Mouse (Mus musculus) neural tube, embryonic 15.5 days (tissue): ENCODE results near the gene Sh3d21. TPM values are rescaled to one million over a fixed set of nuclear protein-coding genes. Genes with fewer than 3 reads are reported as not detected.

ENCODE experiments used
- ATAC-seq: fragments of 200-750 bp; cut with Nextera tagmentation; 2 replicates; pipeline ENCODE4 v1.8.0; 2017; ENCODE audit warnings: mild to moderate bottlenecking, moderate TSS enrichment, moderate library complexity; ENCODE audit not compliant: low FRiP score
- H3K27ac ChIP-seq: fragments of 300-500 bp; sonication (generic); replicated peaks from 2 replicates; pipeline ENCODE4 v1.5.1; 2015; ENCODE audit warnings: mild to moderate bottlenecking, inconsistent platforms
- H3K27me3 ChIP-seq: fragments of 300-500 bp; sonication (generic); replicated peaks from 2 replicates; pipeline ENCODE4 v1.6.1; 2015; ENCODE audit warnings: inconsistent platforms
- H3K36me3 ChIP-seq: fragments of 300-500 bp; sonication (generic); 2 replicates; pipeline ENCODE4 v1.6.1; 2015; ENCODE audit warnings: inconsistent platforms
- H3K4me1 ChIP-seq: fragments of 300-500 bp; sonication (generic); 2 replicates; pipeline ENCODE4 v1.6.1; 2015; ENCODE audit warnings: inconsistent platforms
- H3K4me2 ChIP-seq: fragments of 300-500 bp; sonication (generic); 2 replicates; pipeline ENCODE4 v1.6.1; 2015; ENCODE audit warnings: inconsistent platforms, mild to moderate bottlenecking, moderate library complexity
- H3K4me3 ChIP-seq: fragments of 300-500 bp; sonication (generic); replicated peaks from 2 replicates; pipeline ENCODE4 v1.5.1; 2015; ENCODE audit warnings: mild to moderate bottlenecking, inconsistent platforms
- H3K9ac ChIP-seq: fragments of 300-500 bp; sonication (generic); replicated peaks from 2 replicates; pipeline ENCODE4 v1.6.1; 2015; ENCODE audit warnings: mild to moderate bottlenecking, inconsistent platforms
- H3K9me3 ChIP-seq: fragments of 300-500 bp; sonication (generic); replicated peaks from 2 replicates; pipeline ENCODE4 v1.6.1; 2016; ENCODE audit warnings: inconsistent platforms
- WGBS: fragments of 180-500 bp; shearing (Covaris S2); methylation state at CpG from one replicate; pipeline ENCODE4 v1.1.7; 2015; ENCODE audit warnings: mixed read lengths; 5-methylcytosine and 5-hydroxymethylcytosine counted together
- polyA plus RNA-seq: library from polyadenylated mRNA; unstranded; fragments of >200 nt; fragmentation: Nextera tagmentation; extraction: Ambion mirVana; gene quantifications from 2 replicates; pipeline ENCODE4 v1.2.1, GENCODE M21; 2015

Gene Sh3d21
- 1.4 and 2.6 TPM in 2 replicates for polyA plus RNA-seq

DNA sequence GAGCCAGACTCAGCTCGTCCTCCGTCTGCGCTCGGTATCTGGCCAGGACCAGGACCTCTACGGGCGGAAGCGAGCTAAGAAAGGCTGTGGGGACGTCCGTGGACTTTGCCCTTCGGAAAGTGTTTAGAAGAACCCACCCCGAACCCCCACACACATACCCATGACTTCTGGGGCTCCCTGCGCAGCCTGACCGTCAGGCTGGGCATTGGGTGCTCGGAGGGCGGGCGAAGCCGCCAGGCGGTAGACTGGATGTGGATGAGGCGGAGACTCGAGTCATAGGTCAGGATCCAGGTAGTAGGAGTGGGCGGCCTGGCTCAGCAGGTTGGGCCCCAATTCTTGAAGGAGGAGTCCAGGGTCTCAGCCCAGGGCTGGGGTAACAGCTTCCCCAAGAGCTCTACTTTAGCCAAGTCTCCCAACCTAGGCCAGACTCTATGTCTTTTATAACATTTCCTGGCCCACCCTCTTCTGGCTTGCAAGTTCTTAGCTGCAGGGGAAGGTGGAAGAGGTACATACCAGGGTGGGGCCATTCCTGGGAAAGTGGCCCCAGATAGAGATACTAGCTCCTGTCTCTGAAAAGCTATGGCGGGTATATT lies at the start of gene Sh3d21:
TSS of gene Sh3d21 (minus strand) at position 425 of the 593 bp plus-strand sequence.
- Histone ChIP-seq H3K4me3 (peak within 1 kb of the TSS; percentile 59), H3K27ac (0 out of 2 replicates have a peak within 1 kb of the TSS, but pooled peaks have one; percentile 23), H3K27me3 (no peaks in the 10 kb centered on the region), H3K36me3 (peaks cover 24% of the 10 kb centered on the region), H3K4me1 (peaks cover 16% of the 10 kb centered on the region), H3K9ac (peak within 1 kb of the TSS; percentile 73), H3K9me3 (no peaks in the 10 kb centered on the region), H3K4me2 (peak within 1 kb of the TSS; percentile 100)
- 9% methylated on average over 22 of the region's 22 CpGs for WGBS
- 0 out of 2 replicates have a peak, but pooled peaks have one; percentile 25 for ATAC-seq

DNA sequence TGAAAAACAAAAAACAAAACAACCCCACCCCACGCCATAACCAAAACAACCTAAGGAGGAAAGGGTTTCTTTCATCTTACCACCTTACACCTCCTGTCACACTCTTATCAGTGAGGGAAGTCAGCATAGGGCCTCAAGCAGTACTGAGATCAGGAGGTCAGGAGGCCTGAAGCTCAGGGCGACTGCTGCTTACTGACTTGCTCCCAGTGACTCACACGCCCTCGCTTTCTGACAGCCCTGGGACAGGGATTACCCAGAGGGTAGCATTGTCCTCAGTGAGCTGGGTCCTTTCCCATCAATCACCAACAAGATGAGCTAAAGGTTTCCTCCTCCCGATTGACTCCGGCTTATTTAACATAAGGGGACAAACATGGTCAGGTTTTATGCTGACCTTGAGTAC lies 43.8 kb upstream of the Sh3d21 start:
- Histone ChIP-seq H3K36me3 (no peaks in the 10 kb centered on the region), H3K4me2 (no peak overlapping the region), H3K4me3 (no peak overlapping the region), H3K27ac (no peak overlapping the region), H3K9me3 (no peaks in the 10 kb centered on the region), H3K27me3 (no peaks in the 10 kb centered on the region), H3K9ac (no peak overlapping the region), H3K4me1 (peaks cover 8% of the 10 kb centered on the region)
- WGBS: 68% methylated on average over 6 of the region's 6 CpGs
- ATAC-seq: no peak

DNA sequence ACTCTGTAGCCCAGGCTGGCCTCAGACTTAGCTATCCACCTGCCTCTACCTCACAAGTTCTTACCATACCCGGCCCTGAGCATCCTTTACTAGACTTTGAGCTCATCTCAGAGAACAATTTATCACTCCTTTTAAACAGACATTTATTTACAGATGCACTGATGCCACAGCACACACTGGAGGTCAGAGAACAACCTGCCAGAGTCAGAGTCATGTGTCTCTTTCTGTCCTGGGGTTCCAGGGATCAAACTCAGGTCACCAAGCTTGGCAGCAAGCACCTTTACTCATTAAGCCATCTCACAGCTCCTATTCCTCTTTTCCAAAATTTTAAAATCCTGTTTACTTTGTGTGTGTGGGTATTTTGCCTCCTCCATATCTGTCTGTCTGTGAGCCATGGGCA lies 42.1 kb upstream of the Sh3d21 start:
- H3K9ac ChIP-seq: no peak overlapping the region
- no peaks in the 10 kb centered on the region for H3K27me3 ChIP-seq
- no peaks in the 10 kb centered on the region for H3K9me3 ChIP-seq
- H3K4me3 ChIP-seq: no peak overlapping the region
- peaks cover 19% of the 10 kb centered on the region for H3K4me1 ChIP-seq
- no peak overlapping the region for H3K27ac ChIP-seq
- H3K4me2 ChIP-seq: no peak overlapping the region
- H3K36me3 ChIP-seq: no peaks in the 10 kb centered on the region
- ATAC-seq: no peak
- WGBS: 79% methylated on average over 1 of the region's 1 CpGs

DNA sequence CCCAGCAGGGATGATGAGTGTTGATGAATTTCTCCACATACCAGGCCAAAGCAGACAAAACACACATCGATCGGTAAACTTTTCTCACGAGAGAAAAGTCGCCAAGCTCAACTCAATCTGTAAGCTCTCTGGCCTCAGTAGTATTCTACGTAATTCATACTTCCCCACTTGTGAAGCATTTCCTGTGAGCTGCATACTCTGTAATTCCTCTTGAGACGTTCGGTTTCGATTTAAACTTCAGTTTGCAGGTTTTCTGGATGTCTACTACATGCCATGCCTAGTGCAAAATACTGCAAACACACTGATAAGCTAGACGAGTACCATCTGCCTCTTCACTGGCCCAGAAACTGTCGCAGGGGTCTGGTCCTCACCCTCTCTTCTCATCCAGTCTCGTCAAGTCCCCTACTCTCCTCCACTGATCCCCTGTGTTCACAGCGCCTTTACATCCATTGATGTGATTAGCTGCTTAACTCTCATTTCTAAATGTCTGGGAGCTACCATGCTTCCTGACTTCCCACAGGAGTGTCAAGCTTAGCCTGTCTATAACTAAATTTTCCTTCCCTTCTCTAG lies 41.5 kb upstream of the Sh3d21 start:
- no peak for ATAC-seq
- Histone ChIP-seq H3K4me1 (peaks cover 25% of the 10 kb centered on the region), H3K9ac (no peak overlapping the region), H3K4me3 (no peak overlapping the region), H3K27me3 (no peaks in the 10 kb centered on the region), H3K27ac (no peak overlapping the region), H3K4me2 (no peak overlapping the region), H3K9me3 (no peaks in the 10 kb centered on the region), H3K36me3 (no peaks in the 10 kb centered on the region)
- 92% methylated on average over 12 of the region's 12 CpGs for WGBS

DNA sequence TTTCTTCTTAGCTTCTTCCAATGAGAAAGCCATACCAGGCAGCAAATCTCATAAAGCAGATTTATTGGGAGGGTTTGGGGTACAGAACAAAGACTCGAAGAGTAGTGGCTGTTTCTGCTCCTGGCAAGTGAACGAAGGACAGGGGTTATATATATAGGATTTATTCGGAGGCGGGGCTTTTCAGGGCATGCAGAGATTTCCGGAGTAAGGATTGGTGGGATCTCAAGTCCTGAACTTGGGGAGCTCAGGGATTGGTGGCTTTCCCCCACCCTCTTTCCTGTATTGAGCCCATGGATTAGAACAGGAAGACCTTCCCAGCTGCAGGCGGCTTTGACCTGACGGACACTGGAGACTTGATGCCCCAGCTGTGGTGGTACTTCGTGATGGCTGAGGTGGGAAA lies 40.7 kb upstream of the Sh3d21 start:
- no peak for ATAC-seq
- H3K4me1 ChIP-seq: peaks cover 31% of the 10 kb centered on the region
- no peaks in the 10 kb centered on the region for H3K27me3 ChIP-seq
- no peak overlapping the region for H3K9ac ChIP-seq
- no peak overlapping the region for H3K4me2 ChIP-seq
- H3K9me3 ChIP-seq: no peaks in the 10 kb centered on the region
- H3K36me3 ChIP-seq: no peaks in the 10 kb centered on the region
- 82% methylated on average over 8 of the region's 8 CpGs for WGBS
- H3K4me3 ChIP-seq: no peak overlapping the region
- peak overlapping the region; percentile 88; the same call in 1 of the 2 replicates for H3K27ac ChIP-seq

DNA sequence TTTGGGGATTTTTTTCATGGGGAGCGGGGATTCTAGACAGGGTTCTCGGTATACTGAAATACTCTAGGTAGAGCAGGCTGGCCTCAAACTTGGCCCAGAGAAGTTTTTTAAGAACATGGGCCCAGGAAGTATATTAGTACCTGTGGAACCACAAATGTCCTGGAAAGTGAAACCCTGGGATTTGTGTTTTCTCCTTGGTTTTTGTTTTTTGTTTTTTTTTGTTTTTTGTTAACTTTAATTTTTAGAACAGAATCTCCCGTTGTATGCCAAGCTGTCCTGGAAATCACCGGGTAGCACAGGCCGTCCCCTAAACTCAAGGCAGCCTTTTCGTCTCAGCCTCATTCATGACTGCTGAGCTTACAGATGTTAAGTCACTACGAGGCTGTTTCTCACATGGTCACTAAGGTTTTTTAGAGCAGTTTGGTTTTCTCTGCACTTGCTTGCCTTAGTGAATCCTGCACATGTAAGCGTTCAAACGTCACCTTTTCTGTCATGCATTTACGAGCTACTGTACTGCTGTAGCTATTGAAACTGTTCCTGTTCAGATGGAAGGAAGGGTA lies 40.1 kb upstream of the Sh3d21 start:
- peak overlapping the region; percentile 89 for H3K4me3 ChIP-seq
- peak overlapping the region; percentile 88 for H3K27ac ChIP-seq
- WGBS: 71% methylated on average over 10 of the region's 10 CpGs
- H3K36me3 ChIP-seq: no peaks in the 10 kb centered on the region
- peak overlapping the region; percentile 73 for H3K4me2 ChIP-seq
- peak overlapping the region; percentile 61 for H3K9ac ChIP-seq
- H3K27me3 ChIP-seq: no peaks in the 10 kb centered on the region
- ATAC-seq: no peak; the same call in 1 of the 2 replicates
- peaks cover 37% of the 10 kb centered on the region for H3K4me1 ChIP-seq
- no peaks in the 10 kb centered on the region for H3K9me3 ChIP-seq

DNA sequence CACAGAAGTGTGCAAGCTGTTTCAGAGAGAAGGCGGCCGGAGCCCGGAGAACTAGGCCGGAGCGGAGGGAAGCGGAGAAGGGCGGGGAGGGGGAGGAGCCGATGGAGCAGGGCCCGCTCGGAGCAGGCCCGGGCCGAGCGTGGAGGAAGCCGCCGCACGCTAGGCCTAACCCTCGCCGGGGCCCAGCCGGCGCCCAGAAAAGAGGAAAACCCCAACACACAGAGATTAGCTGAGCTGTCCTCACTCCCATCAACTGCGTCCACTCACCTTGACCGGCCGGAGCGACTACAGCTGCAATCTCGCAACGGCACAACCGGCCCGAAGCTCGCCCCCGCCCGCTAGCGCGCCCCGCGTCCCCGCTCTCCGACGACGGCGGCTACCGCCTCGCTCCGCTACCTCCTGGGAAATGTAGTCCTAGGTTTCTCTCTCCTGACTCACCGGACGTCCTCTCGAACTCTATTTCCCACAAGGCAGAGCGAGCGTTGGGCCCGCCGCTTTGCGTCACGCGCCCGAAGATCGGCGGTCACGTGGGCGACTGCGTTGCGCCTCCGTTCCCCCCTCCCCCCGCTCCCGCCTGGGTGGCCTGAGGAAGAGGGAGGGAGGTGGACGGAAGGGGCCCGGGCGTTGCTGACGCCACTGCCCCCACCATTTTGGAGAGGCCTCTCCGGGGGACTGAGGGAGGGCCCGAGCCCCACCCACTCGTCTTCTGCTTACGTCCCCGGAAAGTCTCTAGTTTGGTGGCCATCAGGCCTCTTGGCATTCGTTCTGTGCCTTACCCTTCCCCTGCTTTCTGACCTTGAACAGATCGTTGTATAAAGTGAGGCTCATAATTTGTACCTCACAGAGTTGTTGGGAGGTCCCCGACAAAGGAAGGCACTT lies 39.3 kb upstream of the Sh3d21 start, which contains the start of gene Thrap3:
TSS of gene Thrap3 (minus strand) at position 458 of the 879 bp plus-strand sequence.
- peak; percentile 98 for ATAC-seq
- under 1% methylated on average over 71 of the region's 75 CpGs for WGBS
- Histone ChIP-seq H3K27me3 (no peaks in the 10 kb centered on the region), H3K4me3 (peak within 1 kb of the TSS; percentile 89), H3K36me3 (no peaks in the 10 kb centered on the region), H3K9ac (peak within 1 kb of the TSS; percentile 86), H3K9me3 (no peaks in the 10 kb centered on the region), H3K4me1 (peaks cover 40% of the 10 kb centered on the region), H3K27ac (peak within 1 kb of the TSS; percentile 98), H3K4me2 (peak within 1 kb of the TSS; percentile 73)

DNA sequence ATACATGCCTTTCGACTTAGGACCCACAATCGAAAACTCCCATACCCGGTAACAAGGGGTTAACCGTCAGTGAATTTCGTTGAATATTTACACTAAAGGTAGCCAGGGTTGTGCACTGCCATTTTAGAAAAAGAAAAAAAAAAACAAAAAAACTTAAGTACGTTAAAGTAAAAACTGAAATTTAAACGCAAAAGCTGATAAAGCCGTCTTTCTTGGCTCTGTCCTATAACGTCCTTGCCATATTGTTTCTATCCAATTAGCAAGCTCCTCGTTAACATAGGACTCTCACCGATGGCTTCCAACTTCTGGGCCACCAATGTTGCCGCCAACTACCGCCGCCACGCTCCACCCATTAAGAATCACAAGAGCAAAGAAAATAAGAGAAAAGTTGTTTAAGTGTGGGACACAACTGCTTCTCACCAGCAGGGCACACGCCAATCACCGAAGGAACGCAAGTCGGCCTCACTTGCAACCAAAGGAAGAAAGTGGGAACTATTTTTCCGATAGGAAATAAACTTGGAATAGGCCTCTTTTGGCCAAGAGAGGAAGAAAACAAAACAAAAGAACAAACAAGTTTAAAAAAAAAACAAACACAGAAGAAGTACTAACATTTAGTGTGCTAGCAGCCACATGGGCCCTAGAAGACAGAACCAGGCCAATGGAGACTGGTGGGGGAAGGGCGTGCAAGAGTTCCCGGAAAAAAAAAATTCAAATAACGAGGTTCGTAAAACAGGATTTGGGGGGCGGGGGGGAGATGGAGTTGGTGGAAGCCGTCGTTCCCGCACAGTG lies 38.4 kb upstream of the Sh3d21 start:
- peaks cover 42% of the 10 kb centered on the region for H3K4me1 ChIP-seq
- WGBS: under 1% methylated on average over 28 of the region's 28 CpGs
- H3K4me3 ChIP-seq: peak overlapping the region; percentile 89
- no peaks in the 10 kb centered on the region for H3K27me3 ChIP-seq
- H3K4me2 ChIP-seq: peak overlapping the region; percentile 73
- H3K9ac ChIP-seq: peak overlapping the region; percentile 86
- H3K36me3 ChIP-seq: no peaks in the 10 kb centered on the region
- no peak for ATAC-seq
- peak overlapping the region; percentile 98 for H3K27ac ChIP-seq
- no peaks in the 10 kb centered on the region for H3K9me3 ChIP-seq

DNA sequence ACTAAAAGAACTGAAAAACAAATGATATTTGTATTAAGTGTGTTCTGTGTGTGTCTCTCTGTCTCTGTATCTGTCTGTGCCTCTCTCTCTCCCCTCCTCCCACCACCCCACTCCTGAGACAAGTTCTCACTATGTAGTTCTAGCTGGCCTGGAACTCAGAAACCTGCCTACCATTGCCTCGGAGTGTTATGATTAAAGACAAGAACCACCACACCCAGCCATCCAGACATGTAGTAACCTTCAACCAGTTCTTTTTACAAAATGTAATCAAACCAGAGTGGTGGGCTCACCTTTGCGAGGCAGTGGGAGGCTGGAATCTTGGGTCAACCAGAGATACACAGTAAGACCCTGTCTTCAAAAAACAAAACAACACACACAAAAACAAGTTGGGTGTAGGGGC lies 37.4 kb upstream of the Sh3d21 start:
- no peaks in the 10 kb centered on the region for H3K9me3 ChIP-seq
- H3K4me2 ChIP-seq: peak overlapping the region; percentile 73
- H3K4me3 ChIP-seq: peak overlapping the region; percentile 89
- H3K27ac ChIP-seq: no peak overlapping the region
- no peaks in the 10 kb centered on the region for H3K36me3 ChIP-seq
- no peaks in the 10 kb centered on the region for H3K27me3 ChIP-seq
- no peak for ATAC-seq
- 83% methylated on average over 2 of the region's 2 CpGs for WGBS
- H3K9ac ChIP-seq: peak overlapping the region; percentile 86
- H3K4me1 ChIP-seq: peaks cover 42% of the 10 kb centered on the region

DNA sequence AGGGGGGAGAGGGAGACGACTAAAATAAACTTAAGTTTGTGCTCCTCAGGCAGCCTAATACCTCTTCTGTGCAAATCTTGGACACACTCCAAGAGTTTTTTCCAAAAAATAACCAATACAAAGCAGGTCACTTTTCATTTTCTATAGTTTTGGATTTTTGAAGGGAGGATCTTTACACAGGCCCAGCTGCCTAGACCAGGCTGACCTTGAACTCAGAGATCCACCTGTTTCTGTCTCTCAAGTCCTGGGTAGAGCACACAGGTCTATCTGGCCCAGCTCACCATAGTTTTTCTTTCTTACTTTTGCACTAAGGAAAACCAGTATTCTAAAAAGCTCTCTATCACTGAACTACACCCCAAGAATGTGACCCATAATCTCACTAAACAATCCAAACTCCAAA lies 36.7 kb upstream of the Sh3d21 start:
- H3K36me3 ChIP-seq: no peaks in the 10 kb centered on the region
- H3K4me3 ChIP-seq: no peak overlapping the region; the same call in 1 of the 2 replicates
- H3K27me3 ChIP-seq: no peaks in the 10 kb centered on the region
- no peak overlapping the region for H3K27ac ChIP-seq
- peak overlapping the region; percentile 86; the same call in 1 of the 2 replicates for H3K9ac ChIP-seq
- no peak for ATAC-seq
- peaks cover 42% of the 10 kb centered on the region for H3K4me1 ChIP-seq
- peak overlapping the region; percentile 73 for H3K4me2 ChIP-seq
- no peaks in the 10 kb centered on the region for H3K9me3 ChIP-seq
- WGBS: 69% methylated on average over 1 of the region's 1 CpGs

DNA sequence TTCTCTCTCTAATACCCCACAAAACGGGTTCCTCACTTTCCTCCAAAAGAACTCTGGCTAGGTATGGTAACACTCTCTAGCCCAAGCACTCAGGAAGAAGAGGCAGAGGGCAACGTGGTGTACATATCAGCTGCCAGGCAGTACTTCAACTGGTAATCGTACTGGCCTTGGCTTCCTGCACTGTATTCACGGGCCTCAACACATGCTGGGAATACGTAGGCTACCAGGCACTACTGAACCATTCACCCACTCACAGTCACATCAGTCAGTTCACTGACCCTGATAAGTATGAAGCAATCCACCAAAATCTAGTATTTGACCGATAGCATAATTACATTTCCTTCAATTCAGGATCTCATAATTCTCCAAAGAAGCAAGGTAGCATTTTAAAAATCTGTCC lies 36.3 kb upstream of the Sh3d21 start:
- H3K9me3 ChIP-seq: no peaks in the 10 kb centered on the region
- no peak overlapping the region for H3K27ac ChIP-seq
- no peak overlapping the region for H3K9ac ChIP-seq
- H3K4me3 ChIP-seq: no peak overlapping the region
- 85% methylated on average over 6 of the region's 6 CpGs for WGBS
- no peaks in the 10 kb centered on the region for H3K27me3 ChIP-seq
- peaks cover 42% of the 10 kb centered on the region for H3K4me1 ChIP-seq
- peak overlapping the region; percentile 73 for H3K4me2 ChIP-seq
- ATAC-seq: no peak
- no peaks in the 10 kb centered on the region for H3K36me3 ChIP-seq
